Mouse (Mus musculus) cortical plate, adult 2 months (tissue): ENCODE results near the gene Zfp771. TPM values are rescaled to one million over a fixed set of nuclear protein-coding genes. Genes with fewer than 3 reads are reported as not detected.

ENCODE experiments used
- H3K27ac ChIP-seq: fragments of 200-500 bp; 2 replicates; pipeline ENCODE4 v1.5.1; 2012; ENCODE audit warnings: low read length, control low read depth, inconsistent platforms; ENCODE audit not compliant: insufficient read depth
- H3K4me1 ChIP-seq: fragments of 200-500 bp; 2 replicates; pipeline ENCODE4 v1.6.1; 2011; ENCODE audit warnings: low read length; ENCODE audit not compliant: control insufficient read depth, insufficient read depth
- H3K4me3 ChIP-seq: fragments of 200-500 bp; 2 replicates; pipeline ENCODE4 v1.5.1; 2011; ENCODE audit warnings: mild to moderate bottlenecking, low read length, control low read depth; ENCODE audit not compliant: insufficient read depth
- CTCF ChIP-seq: fragments of 200-500 bp; IDR thresholded peaks from 2 replicates; pipeline ENCODE4 v1.5.1; 2011; ENCODE audit warnings: mild to moderate bottlenecking, control low read depth, low read length; ENCODE audit not compliant: insufficient read depth; ENCODE audit errors: extremely low read depth
- POLR2A ChIP-seq: fragments of 200-500 bp; IDR thresholded peaks from 2 replicates; pipeline ENCODE4 v1.6.1; 2011; ENCODE audit warnings: mild to moderate bottlenecking, low read length, control low read depth; ENCODE audit not compliant: insufficient read depth; ENCODE audit errors: extremely low read depth
- polyA plus RNA-seq: library from polyadenylated mRNA; depleted of rRNA; stranded (reverse); fragments of >200 nt; gene quantifications from 2 replicates; pipeline ENCODE4 v1.2.3, GENCODE M21; 2012; rRNA removed

The Zfp771 gene
- polyA plus RNA-seq, 1 experiment = 110 TPM

GRCm38 (mm10) chr7:127297586-127298193, 53.6 kb downstream of the Zfp771 start:
- no peak overlapping the region for H3K27ac ChIP-seq
- no peak for TF ChIP-seq POLR2A
- TF ChIP-seq CTCF = no peak

More at GRCm38 (mm10) chr7:127297586-127298193, 53.6 kb downstream of the Zfp771 start:
- Histone ChIP-seq H3K4me1 (no peaks in the 10 kb centered on the region), H3K4me3 (no peak overlapping the region)

Other genes with a start within 250 kb of the Zfp771 start
- gene Mvp, start 229.7 kb upstream of the Zfp771 start, polyA plus RNA-seq = 8.0 and 8.2 TPM in 2 replicates
- gene Pagr1b, start 227.8 kb upstream of the Zfp771 start, polyA plus RNA-seq = 1.8 and 2.2 TPM in 2 replicates
- gene Pagr1a, start 226.9 kb upstream of the Zfp771 start, polyA plus RNA-seq = 41.1 and 50.4 TPM in 2 replicates
- 97.1 and 109 TPM in 2 replicates for gene Gm42742, start 223.2 kb upstream of the Zfp771 start, polyA plus RNA-seq
- gene Prrt2, start 223.1 kb upstream of the Zfp771 start, polyA plus RNA-seq = 371 and 405 TPM in 2 replicates
- 157 and 173 TPM in 2 replicates for gene Maz, start 217.2 kb upstream of the Zfp771 start, polyA plus RNA-seq
- 8.6 and 10.1 TPM in 2 replicates for gene Kif22, start 201.8 kb upstream of the Zfp771 start, polyA plus RNA-seq
- gene Zg16, start 156.9 kb upstream of the Zfp771 start, polyA plus RNA-seq = 0.31 TPM in 1 of 2 replicates, not detected in the other
- 2.6 and 2.8 TPM in 2 replicates for gene AI467606, start 152.9 kb upstream of the Zfp771 start, polyA plus RNA-seq
- 0.74 and 0.77 TPM in 2 replicates for gene Qprt, start 122.0 kb upstream of the Zfp771 start, polyA plus RNA-seq
- gene Spn, start 106.5 kb upstream of the Zfp771 start, polyA plus RNA-seq = 0.15 and 0.19 TPM in 2 replicates
- 85.0 and 99.3 TPM in 2 replicates for gene Cd2bp2, start 48.2 kb upstream of the Zfp771 start, polyA plus RNA-seq
- 70.4 and 76.0 TPM in 2 replicates for gene Tbc1d10b, start 35.8 kb upstream of the Zfp771 start, polyA plus RNA-seq
- gene Mylpf, start 35.4 kb upstream of the Zfp771 start, polyA plus RNA-seq = 2.0 and 2.2 TPM in 2 replicates
- 13.5 and 15.5 TPM in 2 replicates for gene Zfp553, start 11.2 kb upstream of the Zfp771 start, polyA plus RNA-seq
- gene Sept1, start 11.1 kb upstream of the Zfp771 start, polyA plus RNA-seq = 9.2 and 10.4 TPM in 2 replicates
- gene Dctpp1, start 16.4 kb downstream of the Zfp771 start, polyA plus RNA-seq = 33.0 and 37.4 TPM in 2 replicates
- gene Sephs2, start 29.8 kb downstream of the Zfp771 start, polyA plus RNA-seq = 26.2 and 27.5 TPM in 2 replicates
- 1.1 and 1.3 TPM in 2 replicates for gene Itgal, start 52.0 kb downstream of the Zfp771 start, polyA plus RNA-seq
- gene Zfp768, start 101.3 kb downstream of the Zfp771 start, polyA plus RNA-seq = 14.2 and 14.6 TPM in 2 replicates
- gene Zfp747, start 131.8 kb downstream of the Zfp771 start, polyA plus RNA-seq = 5.2 and 5.5 TPM in 2 replicates
- 2.7 TPM in 2 replicates for gene 9130019O22Rik, start 142.9 kb downstream of the Zfp771 start, polyA plus RNA-seq
- 5.4 and 8.3 TPM in 2 replicates for gene E430018J23Rik, start 149.4 kb downstream of the Zfp771 start, polyA plus RNA-seq
- 3.4 and 3.9 TPM in 2 replicates for gene Zfp764, start 162.5 kb downstream of the Zfp771 start, polyA plus RNA-seq
- gene Zfp688, start 177.8 kb downstream of the Zfp771 start, polyA plus RNA-seq = 19.2 and 19.3 TPM in 2 replicates
- gene Zfp689, start 204.9 kb downstream of the Zfp771 start, polyA plus RNA-seq = 5.3 and 5.8 TPM in 2 replicates
- gene Prr14, start 215.3 kb downstream of the Zfp771 start, polyA plus RNA-seq = 44.0 and 44.8 TPM in 2 replicates
- gene Fbrs, start 234.9 kb downstream of the Zfp771 start, polyA plus RNA-seq = 26.6 and 27.1 TPM in 2 replicates